Mouse (Mus musculus) megakaryocyte-erythroid progenitor cell, adult 5-6 weeks (primary cell): ENCODE measurements around the gene Mien1. TPM values are rescaled to one million over a fixed set of nuclear protein-coding genes. Genes with fewer than 3 reads are reported as not detected.

ENCODE experiments used
- ATAC-seq: replicated peaks from 2 replicates; pipeline ENCODE4 v1.8.0; 2016; ENCODE audit warnings: mild to moderate bottlenecking, inconsistent platforms; ENCODE audit not compliant: severe bottlenecking, poor library complexity, low FRiP score, low TSS enrichment
- total RNA-seq, 2 experiments: library from RNA; stranded (forward) in 1 of 2; stranded (reverse) in 1 of 2; fragments of 200-1000, 215-1000 nt in 1 of 2; fragments of >200 nt in 1 of 2; fragmentation: Nextera tagmentation in 1 of 2; gene quantifications; 2 replicates each; pipeline ENCODE4 v1.2.3; 2014 to 2017

The Mien1 gene
- total RNA-seq, 2 experiments from 2014 or later: 32.3 to 75.6 TPM

- no peak for ATAC-seq
Measured at GRCm38 (mm10) chr11:98437441-98437840, 1.4 kb downstream of the Mien1 start.

GRCm38 (mm10) chr11:98435723-98436122 is 3.1 kb downstream of the Mien1 start:
- no peak for ATAC-seq

- no peak for ATAC-seq
Measured at GRCm38 (mm10) chr11:98431743-98432502, 6.9 kb downstream of the Mien1 start.

GRCm38 (mm10) chr11:98428436-98428835 is 10.4 kb downstream of the Mien1 start:
- no peak for ATAC-seq

- ATAC-seq: no peak
Measured at GRCm38 (mm10) chr11:98426592-98426991, 12.2 kb downstream of the Mien1 start.

- ATAC-seq: no peak
Measured at GRCm38 (mm10) chr11:98418939-98419547, 19.7 kb downstream of the Mien1 start.

GRCm38 (mm10) chr11:98418273-98418672 is 20.5 kb downstream of the Mien1 start:
- no peak for ATAC-seq

- no peak; the same call in 1 of the 2 replicates for ATAC-seq
Measured at GRCm38 (mm10) chr11:98417074-98417473, 21.7 kb downstream of the Mien1 start.

- ATAC-seq: no peak
Measured at GRCm38 (mm10) chr11:98414162-98414561, 24.6 kb downstream of the Mien1 start.

- ATAC-seq: no peak
Measured at GRCm38 (mm10) chr11:98413731-98414130, 25.1 kb downstream of the Mien1 start.

GRCm38 (mm10) chr11:98412797-98413301 is 25.9 kb downstream of the Mien1 start:
- no peak for ATAC-seq

GRCm38 (mm10) chr11:98412273-98412796 is 26.5 kb downstream of the Mien1 start, which contains the start of gene Erbb2:
TSS of gene Erbb2 (plus strand) at chr11:98412470.
- no peak for ATAC-seq

- no peak for ATAC-seq
Measured at GRCm38 (mm10) chr11:98409341-98409822, 29.4 kb downstream of the Mien1 start.

- no peak for ATAC-seq
Measured at GRCm38 (mm10) chr11:98408872-98409271, 29.9 kb downstream of the Mien1 start.

GRCm38 (mm10) chr11:98406621-98407020 is 32.2 kb downstream of the Mien1 start:
- no peak for ATAC-seq

GRCm38 (mm10) chr11:98400816-98401215 is 38.0 kb downstream of the Mien1 start:
- no peak for ATAC-seq

GRCm38 (mm10) chr11:98400161-98400726 is 38.5 kb downstream of the Mien1 start, which contains the start of gene Pgap3:
TSS of gene Pgap3 (minus strand) at chr11:98400490.
- ATAC-seq: peak; percentile 89

GRCm38 (mm10) chr11:98397946-98398345 is 40.8 kb downstream of the Mien1 start:
- no peak for ATAC-seq

GRCm38 (mm10) chr11:98395041-98395440 is 43.8 kb downstream of the Mien1 start:
- ATAC-seq: peak; percentile 46

- no peak for ATAC-seq
Measured at GRCm38 (mm10) chr11:98394301-98394700, 44.5 kb downstream of the Mien1 start.
